Mouse (Mus musculus) embryonic facial prominence, embryonic 14.5 days (tissue): ENCODE data around the gene Rps6kb2. TPM values are rescaled to one million over a fixed set of nuclear protein-coding genes. Genes with fewer than 3 reads are reported as not detected.

Experiments used
- ATAC-seq: fragments of 200-750 bp; cut with Nextera tagmentation; 2 replicates; pipeline ENCODE4 v1.8.0; 2017; ENCODE audit warnings: low read depth, moderate number of reproducible peaks, moderate TSS enrichment
- DNase-seq: peaks from one replicate; pipeline ENCODE4 v3.0.0-alpha.2; 2015; ENCODE audit warnings: low spot score
- H3K27ac ChIP-seq: fragments of 300-500 bp; sonication (generic); replicated peaks from 2 replicates; pipeline ENCODE4 v1.5.1; 2014; ENCODE audit warnings: low read depth, mild to moderate bottlenecking, low read length, moderate library complexity
- H3K27me3 ChIP-seq: fragments of 300-500 bp; sonication (generic); replicated peaks from 2 replicates; pipeline ENCODE4 v1.6.1; 2014; ENCODE audit warnings: low read length; ENCODE audit not compliant: control insufficient read depth, insufficient read depth
- H3K36me3 ChIP-seq: fragments of 300-500 bp; sonication (generic); 2 replicates; pipeline ENCODE4 v1.6.1; 2014; ENCODE audit warnings: low read length, mixed read lengths; ENCODE audit not compliant: control insufficient read depth, insufficient read depth
- H3K4me1 ChIP-seq: fragments of 300-500 bp; sonication (generic); 2 replicates; pipeline ENCODE4 v1.6.1; 2014; ENCODE audit warnings: antibody characterized with exemption, low read length; ENCODE audit not compliant: control insufficient read depth, insufficient read depth
- H3K4me2 ChIP-seq: fragments of 300-500 bp; sonication (generic); 2 replicates; pipeline ENCODE4 v1.6.1; 2014; ENCODE audit warnings: low read depth, mild to moderate bottlenecking, low read length, moderate library complexity, mixed read lengths
- H3K4me3 ChIP-seq: fragments of 300-500 bp; sonication (generic); 2 replicates; pipeline ENCODE4 v1.5.1; 2014; ENCODE audit warnings: low read depth, mild to moderate bottlenecking, low read length
- H3K9ac ChIP-seq: fragments of 300-500 bp; sonication (generic); 2 replicates; pipeline ENCODE4 v1.6.1; 2014; ENCODE audit warnings: low read depth, mild to moderate bottlenecking, low read length, moderate library complexity, mixed read lengths
- H3K9me3 ChIP-seq: fragments of 300-500 bp; sonication (generic); 2 replicates; pipeline ENCODE4 v1.6.1; 2016; ENCODE audit warnings: low read length; ENCODE audit not compliant: control insufficient read depth
- WGBS: fragments of 180-500 bp; shearing (Covaris S2); extraction: QIAGEN DNeasy Blood & Tissue Kit; methylation state at CpG from one replicate; pipeline ENCODE4 v1.1.7; 2014; 5-methylcytosine and 5-hydroxymethylcytosine counted together
- polyA plus RNA-seq: library from polyadenylated mRNA; unstranded; fragments of >200 nt; fragmentation: Nextera tagmentation; extraction: Ambion mirVana; gene quantifications from 2 replicates; pipeline ENCODE4 v1.2.1, GENCODE M21; 2014

Rps6kb2 gene
- polyA plus RNA-seq, 1 experiment from 2014 or later = 34.1 TPM

GRCm38 (mm10) chr19:4164100-4164499 lies 946 bp upstream of the Rps6kb2 start:
- H3K4me3 ChIP-seq = no peak overlapping the region
- no peak for DNase-seq
- H3K9me3 ChIP-seq = no peaks in the 10 kb centered on the region
- no peak for ATAC-seq
- WGBS = 80% methylated on average over 3 of the region's 3 CpGs
- H3K27ac ChIP-seq = no peak overlapping the region
- H3K36me3 ChIP-seq = peaks cover 25% of the 10 kb centered on the region
- H3K9ac ChIP-seq = no peak overlapping the region
- 0 out of 2 replicates have a peak overlapping the region, but pooled peaks have one; percentile 95 for H3K4me2 ChIP-seq
- H3K27me3 ChIP-seq = no peaks in the 10 kb centered on the region
- peaks cover 10% of the 10 kb centered on the region; the same call in 1 of the 2 replicates for H3K4me1 ChIP-seq

DNA sequence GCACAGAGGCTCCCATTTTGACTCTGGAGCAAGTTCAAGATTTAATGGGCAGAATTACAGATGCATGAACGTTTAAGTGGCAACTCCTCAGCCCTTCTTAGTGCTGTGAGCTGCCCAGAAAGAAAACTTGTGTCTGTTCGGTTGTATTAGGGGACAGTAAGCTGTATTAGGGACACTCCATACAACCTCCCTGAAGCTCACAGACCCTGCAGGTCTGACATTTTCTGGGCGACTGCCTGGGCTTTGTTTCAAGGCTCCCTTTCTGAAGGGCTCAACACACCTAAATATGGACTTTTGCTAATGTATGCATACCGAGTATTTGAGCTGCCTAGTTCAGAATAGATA lies 361 bp upstream of the Rps6kb2 start:
- Histone ChIP-seq H3K4me2 (peak overlapping the region; percentile 95), H3K27me3 (no peaks in the 10 kb centered on the region), H3K27ac (peak overlapping the region; percentile 67), H3K4me3 (peak overlapping the region; percentile 82), H3K9me3 (no peaks in the 10 kb centered on the region), H3K36me3 (peaks cover 31% of the 10 kb centered on the region), H3K9ac (peak overlapping the region; percentile 89), H3K4me1 (peaks cover 10% of the 10 kb centered on the region; the same call in 1 of the 2 replicates)
- WGBS = 33% methylated on average over 4 of the region's 4 CpGs
- no peak for ATAC-seq
- no peak for DNase-seq

DNA sequence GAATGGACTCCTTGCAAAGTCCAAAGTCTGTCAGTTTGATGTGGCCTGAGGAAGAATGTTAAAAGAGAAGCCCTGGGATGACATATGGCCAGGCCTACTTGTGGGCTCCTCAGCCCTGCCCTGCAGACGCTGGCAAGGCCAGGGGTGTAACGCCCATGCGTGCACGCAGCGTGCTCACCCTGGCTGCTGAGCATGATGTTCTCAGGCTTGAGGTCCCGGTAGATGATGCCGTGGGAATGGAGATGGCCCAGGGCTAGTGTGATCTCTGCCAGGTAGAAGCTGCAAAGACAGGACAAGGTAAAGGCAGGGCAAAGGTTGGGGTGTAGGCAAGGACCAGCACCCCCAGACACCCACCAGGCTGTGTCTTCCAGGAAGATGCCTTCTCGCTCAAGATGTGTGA lies 4.1 kb downstream of the Rps6kb2 start:
- no peak for ATAC-seq
- no peak overlapping the region for H3K4me2 ChIP-seq
- H3K36me3 ChIP-seq = peaks cover 58% of the 10 kb centered on the region
- no peaks in the 10 kb centered on the region for H3K27me3 ChIP-seq
- no peak for DNase-seq
- no peaks in the 10 kb centered on the region for H3K9me3 ChIP-seq
- no peak overlapping the region for H3K27ac ChIP-seq
- 96% methylated on average over 8 of the region's 8 CpGs for WGBS
- peaks cover 10% of the 10 kb centered on the region; the same call in 1 of the 2 replicates for H3K4me1 ChIP-seq
- no peak overlapping the region for H3K4me3 ChIP-seq
- no peak overlapping the region for H3K9ac ChIP-seq

DNA sequence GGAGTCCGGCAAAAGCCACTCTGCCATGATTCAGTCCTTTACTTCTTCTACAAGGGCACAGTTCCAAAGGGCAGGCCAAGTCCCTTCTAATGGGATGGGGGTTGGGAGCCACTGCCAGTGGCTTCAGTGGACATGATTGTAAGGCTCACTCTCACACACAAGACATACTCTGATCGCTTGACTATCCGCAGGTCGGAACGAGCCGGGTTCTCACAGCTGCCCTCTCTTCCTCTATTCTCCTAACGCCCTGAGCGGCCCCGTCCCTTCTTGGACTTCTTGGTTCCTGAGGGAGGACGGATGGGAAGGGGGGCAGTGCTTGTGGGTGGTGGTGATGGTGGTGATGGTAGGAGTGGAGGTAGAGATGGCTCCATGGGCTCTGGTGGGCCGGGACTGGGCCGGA lies 6.4 kb downstream of the Rps6kb2 start:
- no peaks in the 10 kb centered on the region for H3K27me3 ChIP-seq
- peaks cover 78% of the 10 kb centered on the region for H3K36me3 ChIP-seq
- DNase-seq (no peak), ATAC-seq (no peak)
- no peaks in the 10 kb centered on the region for H3K9me3 ChIP-seq
- 92% methylated on average over 12 of the region's 12 CpGs for WGBS
- H3K4me3 ChIP-seq = no peak overlapping the region
- no peaks in the 10 kb centered on the region for H3K4me1 ChIP-seq
- no peak overlapping the region for H3K9ac ChIP-seq
- H3K27ac ChIP-seq = no peak overlapping the region
- H3K4me2 ChIP-seq = no peak overlapping the region

- H3K36me3 ChIP-seq = peaks cover 75% of the 10 kb centered on the region
These were observed 7.0 kb downstream of the Rps6kb2 start for GRCm38 (mm10) chr19:4156073-4156579.

DNA sequence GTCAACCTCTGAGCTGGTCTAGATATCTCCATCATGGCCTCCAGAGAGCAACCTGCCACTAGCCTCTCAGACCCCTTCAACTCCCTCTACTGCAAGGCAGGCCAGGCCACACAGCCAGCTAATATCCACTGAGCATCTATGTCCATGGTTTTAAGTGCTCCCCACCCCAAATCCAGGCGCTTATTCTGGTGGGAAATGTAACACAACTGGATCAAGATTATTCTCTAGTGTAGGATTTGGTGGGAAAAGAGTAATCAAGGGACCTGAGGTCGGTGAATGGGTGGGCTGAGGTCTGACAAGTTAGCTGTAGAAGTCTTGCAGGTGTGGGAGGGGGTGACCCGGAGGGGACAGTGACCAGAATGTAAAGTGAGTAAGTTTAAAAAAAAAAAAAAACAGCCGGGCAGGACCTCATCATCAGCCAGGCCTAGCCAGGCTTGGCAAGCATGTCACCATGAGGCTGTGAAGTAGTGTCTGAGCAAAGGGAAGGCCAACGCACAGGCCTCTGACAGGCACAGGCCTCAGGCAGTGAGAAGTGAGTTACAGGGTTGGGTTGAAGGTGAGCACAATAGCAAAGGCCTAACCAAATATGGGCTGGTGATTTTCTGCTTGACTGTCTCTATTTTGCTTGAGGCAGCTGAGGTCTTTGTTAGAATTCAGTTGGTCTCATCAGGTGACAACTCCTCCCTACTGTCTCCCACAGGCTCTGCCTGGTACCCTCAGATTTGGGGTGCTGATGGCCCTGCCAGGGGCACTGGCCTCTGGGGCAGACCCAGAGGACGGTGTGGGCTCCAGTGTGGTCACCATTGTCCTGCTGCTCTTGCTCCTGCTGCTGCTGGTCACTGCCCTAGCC lies 7.7 kb downstream of the Rps6kb2 start:
- ATAC-seq (peak; percentile 37; the same call in 1 of the 2 replicates), DNase-seq (no peak)
- Histone ChIP-seq H3K4me1 (no peaks in the 10 kb centered on the region), H3K36me3 (peaks cover 76% of the 10 kb centered on the region), H3K4me2 (no peak overlapping the region), H3K27me3 (no peaks in the 10 kb centered on the region), H3K27ac (no peak overlapping the region), H3K9ac (no peak overlapping the region), H3K4me3 (no peak overlapping the region), H3K9me3 (no peaks in the 10 kb centered on the region)
- 76% methylated on average over 6 of the region's 6 CpGs for WGBS

More at GRCm38 (mm10) chr19:4156073-4156579, 7.0 kb downstream of the Rps6kb2 start:
- Histone ChIP-seq H3K9ac (no peak overlapping the region), H3K4me2 (no peak overlapping the region), H3K27ac (no peak overlapping the region), H3K9me3 (no peaks in the 10 kb centered on the region), H3K27me3 (no peaks in the 10 kb centered on the region), H3K4me3 (no peak overlapping the region), H3K4me1 (no peaks in the 10 kb centered on the region)
- ATAC-seq = no peak
- no peak for DNase-seq
- WGBS = 74% methylated on average over 20 of the region's 20 CpGs

DNA sequence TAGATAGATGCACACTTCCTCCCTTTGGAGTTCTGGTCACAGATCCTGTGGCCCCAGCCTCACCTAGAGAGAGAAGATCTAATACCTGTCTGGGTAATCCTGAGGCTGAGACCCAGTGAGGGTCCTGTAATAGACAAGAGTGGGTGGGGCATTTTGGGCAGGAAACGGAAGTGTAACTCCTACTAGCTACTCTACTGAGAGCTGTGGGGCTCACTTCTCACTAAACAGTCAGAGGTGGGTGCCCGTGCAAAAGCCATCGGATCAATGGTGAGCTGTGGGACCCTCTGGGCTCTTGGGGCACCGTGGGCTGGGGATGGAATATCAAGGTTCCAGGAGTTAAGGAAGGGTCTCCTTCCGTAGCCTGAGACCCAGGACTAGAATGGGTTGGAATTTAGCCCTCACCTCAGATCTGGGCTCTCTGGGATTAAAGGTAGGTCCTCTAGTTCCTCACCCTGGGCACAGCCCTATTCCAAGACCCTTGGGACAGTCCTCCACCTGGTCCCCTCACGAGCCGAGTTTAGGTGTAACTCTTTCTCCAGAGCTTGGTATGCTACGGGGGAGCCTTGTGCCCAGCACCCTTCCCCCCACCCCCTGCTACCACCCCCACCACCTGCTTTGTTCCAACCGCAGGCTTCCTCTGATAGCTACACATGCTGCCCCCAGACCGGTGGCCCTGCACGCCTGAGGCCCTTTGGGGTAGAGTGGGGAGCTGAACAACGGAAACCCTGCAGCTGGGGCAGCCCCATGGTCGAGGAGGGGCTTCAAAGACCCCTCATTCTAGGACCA lies 8.5 kb downstream of the Rps6kb2 start:
- H3K4me2 ChIP-seq = no peak overlapping the region
- H3K9me3 ChIP-seq = no peaks in the 10 kb centered on the region
- H3K4me3 ChIP-seq = no peak overlapping the region
- H3K4me1 ChIP-seq = no peaks in the 10 kb centered on the region
- H3K9ac ChIP-seq = no peak overlapping the region
- ATAC-seq (no peak), DNase-seq (no peak)
- 77% methylated on average over 13 of the region's 13 CpGs for WGBS
- H3K36me3 ChIP-seq = peaks cover 77% of the 10 kb centered on the region
- no peak overlapping the region for H3K27ac ChIP-seq
- no peaks in the 10 kb centered on the region for H3K27me3 ChIP-seq

GRCm38 (mm10) chr19:4153232-4153654 lies 9.9 kb downstream of the Rps6kb2 start, which contains the start of gene Ptprcap:
Gene Ptprcap (plus strand): TSS chr19:4153604.
- Histone ChIP-seq H3K4me3 (no peak within 1 kb of the TSS), H3K4me1 (0 out of 2 replicates have a peak, but pooled peaks cover 5% of the 10 kb centered on the region), H3K9ac (no peak within 1 kb of the TSS), H3K27ac (no peak within 1 kb of the TSS), H3K9me3 (no peaks in the 10 kb centered on the region), H3K27me3 (no peaks in the 10 kb centered on the region), H3K4me2 (no peak within 1 kb of the TSS), H3K36me3 (peaks cover 64% of the 10 kb centered on the region)
- DNase-seq (no peak), ATAC-seq (no peak)
- WGBS = 84% methylated on average over 10 of the region's 11 CpGs
